Mouse (Mus musculus): Measurements from ENCODE around the gene Fis1.

- TF ChIP-seq CTCF (IDR thresholded peaks at IDR 0.05; ENCODE audit: insufficient read depth, low read length) = no peak
- TF ChIP-seq POLR2A (IDR thresholded peaks at IDR 0.05; ENCODE audit: borderline replicate concordance, extremely low read depth, low read depth, low read length) = no peak
These were observed 46.4 kb downstream of the Fis1 start for GRCm38 (mm10) chr5:136999449-136999848.
